Mouse (Mus musculus) brown adipose tissue, adult 24 weeks (tissue): ENCODE data around the gene Hdx. TPM values are rescaled to one million over a fixed set of nuclear protein-coding genes. Genes with fewer than 3 reads are reported as not detected.

ENCODE experiments used
- H3K27ac ChIP-seq: fragments of 200-500 bp; replicated peaks from 2 replicates; pipeline ENCODE4 v1.5.1; 2012; ENCODE audit warnings: low read depth, mild to moderate bottlenecking, low read length
- H3K4me1 ChIP-seq: fragments of 200-500 bp; 2 replicates; pipeline ENCODE4 v1.6.1; 2012; ENCODE audit warnings: low read length, mixed read lengths; ENCODE audit not compliant: control insufficient read depth, insufficient read depth, insufficient read length
- H3K4me3 ChIP-seq: fragments of 200-500 bp; 2 replicates; pipeline ENCODE4 v1.5.1; 2012; ENCODE audit warnings: low read depth, mild to moderate bottlenecking, low read length, moderate library complexity; ENCODE audit not compliant: insufficient read depth
- polyA plus RNA-seq: library from polyadenylated mRNA; stranded (reverse); fragments of >200 nt; gene quantifications from 2 replicates; pipeline ENCODE4 v1.2.4, GENCODE M21; 2012; ENCODE audit not compliant: missing spikeins, insufficient read depth, insufficient read length

The Hdx gene
- not detected in 2 replicates for polyA plus RNA-seq

GRCm38 (mm10) chrX:111696356-111697282 lies at the start of gene Hdx:
TSS of gene Hdx (minus strand) at chrX:111697079.
- Histone ChIP-seq H3K27ac (no peak within 1 kb of the TSS), H3K4me3 (peak within 1 kb of the TSS; percentile 61), H3K4me1 (no peaks in the 10 kb centered on the region)

GRCm38 (mm10) chrX:111685665-111686064 lies 11.2 kb downstream of the Hdx start:
- H3K27ac ChIP-seq, result no peak overlapping the region
- no peak overlapping the region for H3K4me3 ChIP-seq
- no peaks in the 10 kb centered on the region for H3K4me1 ChIP-seq

GRCm38 (mm10) chrX:111671685-111672084 lies 25.2 kb downstream of the Hdx start:
- no peak overlapping the region for H3K27ac ChIP-seq
- H3K4me1 ChIP-seq, result no peaks in the 10 kb centered on the region

GRCm38 (mm10) chrX:111660381-111660780 lies 36.5 kb downstream of the Hdx start:
- H3K4me3 ChIP-seq, result no peak overlapping the region
- no peaks in the 10 kb centered on the region for H3K4me1 ChIP-seq
- no peak overlapping the region for H3K27ac ChIP-seq

More at GRCm38 (mm10) chrX:111671685-111672084, 25.2 kb downstream of the Hdx start:
- no peak overlapping the region for H3K4me3 ChIP-seq

- Histone ChIP-seq H3K27ac (no peak overlapping the region), H3K4me1 (no peaks in the 10 kb centered on the region), H3K4me3 (no peak overlapping the region)
Observed at GRCm38 (mm10) chrX:111658671-111659070, 38.2 kb downstream of the Hdx start.

- H3K4me1 ChIP-seq, result no peaks in the 10 kb centered on the region
- no peak overlapping the region for H3K4me3 ChIP-seq
- no peak overlapping the region for H3K27ac ChIP-seq
Observed at GRCm38 (mm10) chrX:111644945-111645344, 51.9 kb downstream of the Hdx start.

GRCm38 (mm10) chrX:111640616-111641015 lies 56.3 kb downstream of the Hdx start:
- no peak overlapping the region for H3K27ac ChIP-seq
- H3K4me1 ChIP-seq, result no peaks in the 10 kb centered on the region
- no peak overlapping the region for H3K4me3 ChIP-seq

GRCm38 (mm10) chrX:111597631-111598161 lies 99.2 kb downstream of the Hdx start:
- H3K27ac ChIP-seq, result no peak overlapping the region
- H3K4me1 ChIP-seq, result no peaks in the 10 kb centered on the region
- H3K4me3 ChIP-seq, result no peak overlapping the region

- no peaks in the 10 kb centered on the region for H3K4me1 ChIP-seq
- no peak overlapping the region for H3K4me3 ChIP-seq
- no peak overlapping the region for H3K27ac ChIP-seq
Observed at GRCm38 (mm10) chrX:111587616-111588015, 109.3 kb downstream of the Hdx start.

- no peaks in the 10 kb centered on the region for H3K4me1 ChIP-seq
- H3K4me3 ChIP-seq, result no peak overlapping the region
- no peak overlapping the region for H3K27ac ChIP-seq
Observed at GRCm38 (mm10) chrX:111577044-111577443, 119.8 kb downstream of the Hdx start.

GRCm38 (mm10) chrX:111537859-111538258 lies 159.0 kb downstream of the Hdx start, which contains the start of gene Rps6ka6:
TSS of gene Rps6ka6 (minus strand) at chrX:111537959.
- Histone ChIP-seq H3K4me1 (no peaks in the 10 kb centered on the region), H3K4me3 (no peak within 1 kb of the TSS), H3K27ac (no peak within 1 kb of the TSS)

Other genes with a start within 250 kb of the Hdx start
- gene Rps6ka6, start 159.1 kb downstream of the Hdx start, polyA plus RNA-seq, result not detected in 2 replicates
- not detected in 2 replicates for gene Gm45194, start 194.3 kb upstream of the Hdx start, polyA plus RNA-seq